Mouse (Mus musculus): Measurements from ENCODE around the gene Gm49387. TPM values are rescaled to one million over a fixed set of nuclear protein-coding genes. Genes with fewer than 3 reads are reported as not detected.
"Not testable (repeated sequence)": the region's sequence is repeated elsewhere in the genome, so short reads cannot be mapped to it uniquely, and the experiment has no call there.

Gene Gm49387
- total RNA-seq, 2 experiments from 2014 or later, result not detected

DNA sequence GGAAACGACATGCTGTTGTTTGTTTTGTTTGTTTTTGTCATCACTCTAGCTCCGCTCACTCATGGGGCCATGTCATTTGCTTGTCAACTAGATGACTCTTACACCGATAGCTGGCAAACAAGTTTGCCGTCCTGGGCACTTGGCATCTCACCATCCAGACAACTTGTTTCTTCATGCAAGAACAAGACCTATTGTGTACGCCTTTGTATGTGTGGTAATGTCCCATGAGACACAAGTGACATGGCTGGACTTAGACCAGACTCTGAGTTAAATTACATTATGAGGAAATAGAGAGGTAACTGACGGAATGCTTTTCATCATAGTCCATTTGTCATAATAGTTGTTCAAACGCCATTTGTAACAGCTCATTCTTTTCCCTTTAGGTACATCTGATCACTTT is 5.2 kb upstream of the Gm49387 start:
- intact Hi-C loops (cut with DNase I), result no loop called here
- DNase-seq (ENCODE audit: low spot score in 2 of 2), result no peak

DNA sequence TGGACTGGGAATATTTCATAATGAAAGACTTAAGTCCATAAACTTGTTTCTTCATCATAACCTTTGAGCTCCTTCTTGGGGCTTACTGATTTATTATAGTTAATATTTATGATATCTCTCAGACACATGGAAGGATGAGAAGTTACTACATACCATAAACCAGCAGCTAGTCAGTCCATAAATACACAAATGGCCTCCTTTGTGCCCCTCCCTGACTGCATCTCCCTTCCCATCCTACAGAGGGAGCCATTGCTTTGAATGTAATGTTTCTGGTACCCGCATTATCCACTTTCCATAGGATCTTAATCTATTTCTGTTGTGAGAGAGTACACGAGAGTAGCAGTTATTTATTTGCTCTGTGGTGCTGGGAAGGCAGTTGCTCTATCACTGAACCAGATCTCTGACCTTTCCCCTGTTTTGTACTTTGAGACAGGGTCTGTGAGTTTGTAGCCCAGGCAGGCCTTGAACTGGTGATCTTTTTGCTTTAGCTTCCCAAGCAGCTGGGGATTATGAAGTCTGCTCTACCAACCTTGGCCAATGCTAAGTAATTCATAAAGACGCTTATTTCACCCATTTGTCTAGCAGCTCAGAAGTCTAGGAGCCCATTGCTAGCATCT is 4.4 kb upstream of the Gm49387 start:
- intact Hi-C loops (cut with DNase I), result no loop called here
- DNase-seq (ENCODE audit: low spot score in 2 of 2), result no peak

GRCm38 (mm10) chr14:31644183-31644830 is 3.6 kb upstream of the Gm49387 start:
- intact Hi-C loops (cut with DNase I), result no loop called here

DNA sequence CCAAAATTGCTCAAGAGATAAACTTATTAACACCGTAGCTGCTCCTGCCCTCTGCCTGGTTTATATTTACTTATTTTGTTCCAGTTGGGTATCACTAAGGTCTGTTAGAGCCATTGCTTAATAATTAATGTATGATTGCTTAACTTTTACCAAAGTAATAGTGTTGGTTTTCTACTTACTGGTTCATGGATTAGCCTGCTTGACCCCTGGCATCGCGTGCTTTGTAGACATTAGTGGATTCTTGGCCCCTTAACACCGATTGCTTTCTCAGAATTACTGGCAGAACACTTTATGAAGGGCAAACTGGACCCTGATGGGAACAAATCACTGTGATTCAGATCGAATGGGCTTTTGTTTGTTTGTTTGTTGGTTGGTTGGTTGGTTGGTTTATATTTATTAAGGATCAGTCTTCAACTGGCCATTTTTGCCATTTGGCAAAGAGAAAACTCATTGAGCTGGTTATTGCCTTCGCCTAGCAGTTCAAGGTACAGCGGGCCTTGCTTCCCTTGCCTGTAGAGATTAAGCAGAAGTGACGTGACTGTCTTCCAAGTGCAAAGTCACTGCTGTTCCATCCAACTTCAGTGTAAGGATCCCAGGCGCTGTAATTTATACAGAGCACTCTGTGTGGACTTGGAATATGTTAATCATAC is 953 bp upstream of the Gm49387 start:
- intact Hi-C loops (cut with DNase I), result no loop called here

More at GRCm38 (mm10) chr14:31644183-31644830, 3.6 kb upstream of the Gm49387 start:
- no peak for DNase-seq (ENCODE audit: low spot score in 2 of 2)

DNA sequence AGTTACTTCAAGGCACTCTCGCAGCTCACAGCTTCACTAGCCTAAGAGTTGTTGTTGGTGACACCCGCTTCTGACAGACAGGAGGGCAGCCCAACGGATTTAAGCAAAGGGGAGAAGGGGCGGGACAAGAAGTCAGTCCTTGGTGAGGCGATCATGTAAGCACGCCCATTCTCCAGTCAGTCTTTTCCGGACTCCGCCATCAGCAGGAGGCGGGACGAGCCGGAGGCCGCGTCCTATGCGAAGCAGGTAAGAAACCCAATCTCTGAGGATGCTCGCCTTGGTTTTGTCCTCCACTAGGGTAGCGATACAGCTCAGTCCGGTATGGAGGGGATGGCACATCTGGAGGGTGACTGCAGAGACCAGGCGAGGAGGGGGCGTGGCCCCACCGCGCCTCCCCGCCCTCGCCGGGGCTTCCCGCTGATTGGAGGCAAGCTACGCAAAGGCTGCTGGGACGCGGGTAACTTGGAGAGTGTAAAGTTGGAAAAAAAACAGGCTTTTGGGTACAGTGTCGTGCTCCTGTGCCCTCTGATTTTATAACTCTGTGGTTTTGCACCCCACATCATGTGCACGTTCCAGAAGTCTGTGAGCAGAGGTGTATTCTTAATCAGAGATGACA is 320 bp upstream of the Gm49387 start, which contains the start of the genes Btd and Hacl1:
Gene Btd (plus strand): TSS at position 139 of the 616 bp plus-strand sequence.
Gene Hacl1 (minus strand): TSS at position 397 of the 616 bp plus-strand sequence.
- intact Hi-C loops (cut with DNase I), result no loop called here
- DNase-seq (ENCODE audit: low spot score in 2 of 2), result peak; percentile 85 to 91

More for the DNA sequence above, 953 bp upstream of the Gm49387 start:
- no peak for DNase-seq (ENCODE audit: low spot score in 2 of 2)

GRCm38 (mm10) chr14:31630677-31631076 is 10.0 kb downstream of the Gm49387 start:
- intact Hi-C loops (cut with DNase I), result no loop called here
- no peak for DNase-seq (ENCODE audit: low spot score in 2 of 2)

DNA sequence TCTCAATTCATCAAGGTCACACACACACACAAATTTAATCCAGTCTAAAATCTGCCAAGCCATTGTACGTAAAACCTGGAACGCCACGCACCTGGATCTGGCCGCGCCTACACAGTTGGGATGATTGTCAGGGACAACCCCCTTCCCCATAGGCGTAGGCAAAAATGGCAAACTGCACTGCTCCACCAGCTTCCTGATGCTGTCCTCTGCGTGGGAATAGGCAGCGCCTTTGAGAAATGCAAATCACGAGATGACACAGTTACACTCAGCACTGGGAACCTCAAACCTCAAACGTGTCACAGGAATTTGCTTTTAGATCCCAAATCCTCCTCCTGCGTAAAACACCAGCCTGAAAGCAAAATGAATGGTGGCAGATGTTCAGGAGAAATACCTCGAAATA is 17.9 kb downstream of the Gm49387 start:
- peak; percentile 57 to 68 for DNase-seq (ENCODE audit: low spot score in 2 of 2)
- intact Hi-C loops (cut with DNase I), result no loop called here

DNA sequence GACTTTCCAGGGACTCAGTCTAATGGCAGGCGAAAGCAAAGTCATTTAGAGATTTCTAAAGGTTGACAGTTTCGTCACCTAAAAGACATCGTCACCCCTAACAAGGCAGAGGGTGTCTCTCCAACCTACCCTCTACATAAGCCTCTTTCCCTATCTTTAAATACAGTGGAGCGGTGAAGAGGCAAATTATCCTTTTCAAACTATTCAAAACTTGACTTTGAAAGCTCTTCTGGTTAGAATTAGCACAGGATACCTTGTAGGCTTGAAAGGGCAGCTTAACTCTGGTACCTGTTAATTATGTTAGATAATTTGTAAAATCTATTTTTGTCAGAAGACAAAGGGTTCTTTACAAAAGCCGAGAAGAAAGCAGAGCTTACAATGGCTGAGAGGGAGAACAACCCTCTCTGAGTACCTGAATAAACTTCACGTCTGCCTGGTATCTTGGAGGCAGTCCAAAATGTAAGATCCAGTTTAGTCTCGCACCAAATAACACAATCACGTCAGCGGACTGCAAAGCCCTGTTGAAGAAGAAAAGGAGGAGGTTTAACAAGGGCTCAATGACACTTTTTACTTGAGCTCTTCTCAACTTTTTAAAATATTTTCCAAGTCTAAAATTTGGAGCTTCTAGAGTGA is 20.0 kb downstream of the Gm49387 start:
- no peak for DNase-seq (ENCODE audit: low spot score in 2 of 2)
- intact Hi-C loops (cut with DNase I), result no loop called here

GRCm38 (mm10) chr14:31617997-31618396 is 22.7 kb downstream of the Gm49387 start:
- intact Hi-C loops (cut with DNase I), result no loop called here

GRCm38 (mm10) chr14:31617204-31617603 is 23.5 kb downstream of the Gm49387 start:
- intact Hi-C loops (cut with DNase I), result no loop called here
- DNase-seq (ENCODE audit: low spot score in 2 of 2), result peak; percentile 27 to 38

More at GRCm38 (mm10) chr14:31617997-31618396, 22.7 kb downstream of the Gm49387 start:
- no peak for DNase-seq (ENCODE audit: low spot score in 2 of 2)

DNA sequence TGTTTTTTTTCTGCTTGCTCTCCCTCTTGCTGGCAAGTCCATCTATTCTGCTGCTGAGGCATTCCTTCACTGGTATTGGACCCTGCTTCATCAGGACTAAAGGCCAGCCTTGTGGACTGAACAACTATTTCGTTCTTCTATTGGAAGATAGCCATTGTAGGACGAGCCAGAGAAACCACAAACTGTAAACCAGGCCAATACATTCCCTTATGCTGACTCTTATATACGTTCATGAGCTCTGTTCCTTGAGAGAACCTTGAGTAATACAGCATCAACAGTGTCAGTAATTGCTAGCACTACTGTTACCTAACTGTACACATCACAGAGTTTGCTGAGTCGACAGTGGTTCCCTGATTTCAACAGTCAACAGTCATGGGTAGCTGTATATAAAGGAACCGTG is 27.0 kb downstream of the Gm49387 start:
- DNase-seq (ENCODE audit: low spot score in 2 of 2), result no peak
- intact Hi-C loops (cut with DNase I), result no loop called here

DNA sequence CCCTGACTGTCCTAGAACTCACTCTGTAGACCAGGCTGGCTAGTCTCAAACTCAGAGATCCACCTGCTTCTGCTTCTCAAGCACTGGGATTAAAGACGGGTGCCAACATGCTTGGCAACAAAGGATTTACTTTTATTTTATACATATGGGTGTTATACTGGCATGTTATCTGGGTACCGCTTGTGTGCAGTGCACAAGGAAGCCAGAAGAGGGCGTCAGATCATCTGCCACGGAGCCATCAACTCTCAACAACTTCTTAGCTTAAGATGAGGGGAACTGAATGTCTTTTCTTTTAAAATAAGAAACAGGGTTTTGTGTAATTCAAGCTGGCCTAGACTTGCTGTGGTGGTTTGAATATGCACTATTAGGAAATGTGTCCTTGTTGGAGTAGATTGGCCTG is 28.7 kb downstream of the Gm49387 start:
- DNase-seq (ENCODE audit: low spot score in 2 of 2), result no peak
- intact Hi-C loops (cut with DNase I), result no loop called here

GRCm38 (mm10) chr14:31605514-31605913 is 35.2 kb downstream of the Gm49387 start:
- no peak for DNase-seq (ENCODE audit: low spot score in 2 of 2)
- intact Hi-C loops (cut with DNase I), result no loop called here

DNA sequence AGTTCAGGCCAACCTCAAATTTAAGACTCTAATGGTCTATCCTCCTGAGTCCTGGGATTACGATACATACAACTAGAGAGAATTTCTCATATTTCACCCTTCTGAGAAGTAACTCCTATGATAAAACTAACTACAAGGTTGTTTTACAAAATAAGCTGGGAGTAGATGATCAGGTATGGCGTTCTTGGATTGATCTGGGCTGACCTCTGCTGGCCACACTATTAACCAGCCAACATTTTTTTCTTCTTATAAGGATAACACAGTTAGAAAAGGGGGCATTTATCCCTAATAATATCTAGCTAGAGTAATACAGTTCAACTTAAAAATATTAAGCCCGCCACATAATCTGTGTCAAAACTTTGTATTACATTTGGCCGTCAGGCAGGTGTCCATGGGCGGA is 35.8 kb downstream of the Gm49387 start:
- intact Hi-C loops (cut with DNase I), result loop anchor here (5.0 kb wide), 1 partner anchor 83 kb away; no protein-coding TSS in a partner anchor
- DNase-seq (ENCODE audit: low spot score in 2 of 2), result no peak

GRCm38 (mm10) chr14:31602616-31602979 is 38.1 kb downstream of the Gm49387 start:
- intact Hi-C loops (cut with DNase I), result loop anchor here (5.0 kb wide), 1 partner anchor 80 kb away; no protein-coding TSS in a partner anchor
- not testable (repeated sequence) for DNase-seq (ENCODE audit: low spot score in 2 of 2)

- no peak for DNase-seq (ENCODE audit: low spot score in 2 of 2)
- intact Hi-C loops (cut with DNase I), result loop anchor here (5.0 kb wide), 1 partner anchor 80 kb away; no protein-coding TSS in a partner anchor
Measured at GRCm38 (mm10) chr14:31601908-31602615, 38.6 kb downstream of the Gm49387 start.

DNA sequence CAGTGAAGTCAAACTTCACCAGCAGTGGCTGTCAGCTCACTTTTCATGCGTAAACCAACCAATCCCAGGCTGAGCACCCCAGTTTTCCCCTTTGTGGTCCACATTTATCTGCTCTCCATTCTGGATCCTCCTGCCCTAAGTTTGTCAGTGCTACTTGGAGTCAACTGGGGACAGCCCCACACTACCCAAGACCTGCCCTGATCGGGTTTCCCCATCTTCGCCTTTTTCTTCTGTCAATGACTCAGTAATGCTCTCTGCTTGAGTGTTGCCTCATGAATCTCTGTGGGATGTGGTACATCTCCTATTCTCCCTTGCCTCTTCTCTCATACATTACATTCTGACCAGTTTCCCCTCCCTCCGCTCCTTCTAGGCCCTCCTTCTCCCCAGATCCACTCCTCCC is 43.2 kb downstream of the Gm49387 start:
- intact Hi-C loops (cut with DNase I), result no loop called here
- DNase-seq (ENCODE audit: low spot score in 2 of 2), result no peak

DNA sequence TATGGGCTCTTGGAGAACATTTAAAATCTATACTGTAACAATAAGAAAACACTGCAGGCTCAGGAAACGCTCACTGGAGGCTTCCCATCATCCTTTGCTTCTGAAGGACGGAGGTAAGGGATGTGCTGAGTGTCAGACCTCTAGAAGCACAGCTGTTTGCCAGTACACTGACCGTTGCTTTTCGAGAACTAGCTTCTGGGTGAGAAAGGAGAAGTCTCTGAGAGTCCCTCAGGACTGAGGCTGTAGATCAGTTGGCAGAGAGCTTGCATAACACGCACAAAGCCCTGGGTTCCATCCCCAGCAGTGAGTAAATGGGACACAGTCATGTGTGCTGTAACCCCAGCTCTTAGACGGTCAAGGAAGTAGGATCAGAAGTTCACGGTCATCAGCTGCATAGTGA is 44.3 kb downstream of the Gm49387 start:
- DNase-seq (ENCODE audit: low spot score in 2 of 2), result no peak

GRCm38 (mm10) chr14:31594693-31595092 is 46.0 kb downstream of the Gm49387 start:
- intact Hi-C loops (cut with DNase I), result no loop called here
- no peak for DNase-seq (ENCODE audit: low spot score in 2 of 2)

More for the DNA sequence above, 44.3 kb downstream of the Gm49387 start:
- intact Hi-C loops (cut with DNase I), result no loop called here
